Mouse (Mus musculus) layer of hippocampus, adult 11-12 months (tissue): ENCODE measurements around the gene Shroom3.
A peak's percentile ranks its signal among the peaks of the same experiment; 100 is the strongest.

ENCODE experiments used
- DNase-seq: peaks from one replicate; pipeline ENCODE4 v3.0.0; 2022; ENCODE audit warnings: low spot score

Shroom3 gene

DNA sequence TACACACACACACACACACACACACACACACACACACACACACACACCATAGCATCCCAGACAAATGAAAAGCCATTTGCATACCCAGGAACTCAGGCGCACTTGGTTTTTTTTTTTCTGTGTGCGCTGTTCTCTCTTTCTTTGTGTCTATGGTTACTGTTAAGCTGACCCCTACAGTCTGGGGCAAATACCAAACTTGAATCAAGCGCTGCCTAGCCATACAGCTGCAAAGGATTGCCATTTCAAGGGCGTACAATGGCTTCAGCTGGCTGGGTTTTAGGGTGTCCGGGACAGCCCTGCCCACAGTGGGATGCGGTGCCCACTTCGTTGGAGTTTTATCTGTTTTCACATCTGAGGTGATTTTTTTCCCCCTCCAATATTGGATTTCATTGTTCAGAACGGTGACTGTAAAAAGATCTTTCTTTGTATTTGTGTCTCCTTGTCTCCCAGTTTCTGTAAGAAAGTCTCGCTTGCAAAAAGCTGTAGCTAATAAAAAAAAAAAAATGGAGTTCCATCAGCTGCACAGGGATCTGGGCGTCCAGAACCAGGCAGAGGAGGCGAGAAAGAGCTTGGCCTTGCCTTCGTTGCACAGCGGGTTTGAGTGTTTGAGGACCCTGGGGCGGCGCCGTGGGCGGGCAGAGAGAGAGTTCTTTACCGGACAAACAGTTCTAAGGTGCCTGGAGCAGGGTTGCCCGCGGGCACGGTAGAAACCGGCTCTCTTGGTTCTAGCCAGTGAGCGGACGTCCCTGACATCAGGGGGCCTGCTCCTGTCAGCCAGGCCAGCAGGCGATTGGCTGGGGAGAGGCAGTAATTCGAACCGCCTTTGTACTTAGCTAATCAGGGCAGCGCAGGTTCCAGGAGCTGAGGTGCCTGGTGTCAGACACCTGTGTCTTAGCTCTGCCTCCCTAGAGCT, 125.5 kb downstream of the Shroom3 start:
- no peak for DNase-seq

DNA sequence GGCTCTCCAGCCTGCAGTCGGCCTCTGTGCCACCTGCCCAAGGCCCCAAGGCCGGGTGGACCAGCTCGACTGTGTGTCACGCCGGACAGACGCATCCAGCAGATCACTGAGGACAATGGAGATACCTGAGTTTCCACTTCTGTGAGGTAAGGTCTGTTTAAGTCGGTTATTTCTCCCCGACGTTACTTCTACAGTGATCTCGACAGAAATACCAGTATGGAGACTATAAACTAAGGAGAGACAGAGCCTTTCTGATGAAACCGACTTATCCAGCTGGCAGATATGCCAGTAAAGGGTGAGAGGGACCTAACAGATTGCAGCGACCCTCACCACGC, 126.1 kb downstream of the Shroom3 start:
- no peak for DNase-seq

DNA sequence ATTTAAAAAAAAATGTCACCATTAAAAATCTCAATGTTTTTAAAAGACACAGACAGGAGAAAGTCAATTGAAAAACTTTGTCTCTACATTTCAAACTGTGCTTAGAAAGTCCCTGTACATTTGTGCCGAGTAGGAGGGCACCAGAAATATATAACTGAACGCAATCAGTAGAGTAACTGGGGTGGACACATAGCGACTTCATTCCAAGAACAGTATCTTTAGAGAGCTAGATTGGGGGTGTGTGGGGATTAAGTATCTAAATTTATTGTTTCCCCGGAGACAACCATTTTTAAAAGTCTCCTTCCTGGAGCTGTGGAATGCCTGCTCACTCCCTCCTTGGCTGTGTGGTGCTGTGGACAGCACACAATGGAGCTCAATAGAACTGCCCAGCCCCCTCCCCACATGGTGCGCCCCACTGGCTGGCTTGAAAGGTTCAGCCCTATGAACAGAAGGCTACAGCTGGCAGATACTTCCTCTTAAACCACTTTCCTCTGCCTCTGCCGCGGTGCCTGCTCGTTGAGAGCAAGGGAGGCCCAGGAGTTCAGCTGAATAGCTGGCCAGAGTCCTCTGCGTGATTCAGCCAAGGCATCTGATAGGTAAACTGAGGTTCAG, 127.8 kb downstream of the Shroom3 start:
- peak; percentile 7 for DNase-seq

DNA sequence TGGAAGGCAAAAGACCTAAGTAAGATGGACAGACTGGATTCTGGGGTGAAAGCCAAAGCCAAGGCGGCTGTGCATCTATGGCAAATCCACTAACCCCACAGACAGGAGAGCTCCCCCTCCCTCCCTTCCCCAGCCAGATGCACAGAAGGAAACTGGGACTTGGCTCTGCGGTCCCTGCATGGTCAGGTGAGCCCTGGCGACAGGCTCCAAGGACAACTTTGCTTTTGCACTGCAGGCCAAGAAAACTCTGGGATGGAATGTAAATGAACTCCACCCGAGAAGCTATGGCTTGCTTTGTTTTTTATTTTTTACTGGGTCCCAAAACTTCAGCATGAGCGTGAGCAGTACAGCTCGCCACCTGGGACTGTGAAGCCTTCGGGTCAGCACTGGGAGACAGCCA, 128.5 kb downstream of the Shroom3 start:
- DNase-seq = no peak

DNA sequence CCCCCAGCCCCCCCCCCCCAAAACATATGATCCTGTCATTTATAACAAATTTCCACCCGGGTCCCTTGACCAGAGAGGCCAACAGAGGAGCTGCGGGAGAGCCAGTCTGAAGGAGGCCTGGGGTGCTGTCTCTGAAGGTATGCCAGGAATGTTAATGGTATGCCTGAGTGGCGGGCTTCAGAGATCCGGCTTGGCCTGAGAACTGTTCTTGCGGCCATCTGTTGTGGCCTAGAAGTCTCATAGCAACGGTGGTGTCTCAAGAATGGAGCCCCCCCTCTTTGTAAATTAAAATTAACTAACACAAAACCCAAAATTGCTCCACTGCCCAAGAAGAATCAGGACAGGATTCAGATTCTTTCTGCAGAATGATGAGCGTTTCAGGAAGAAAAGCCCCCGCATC, 129.7 kb downstream of the Shroom3 start:
- no peak for DNase-seq

DNA sequence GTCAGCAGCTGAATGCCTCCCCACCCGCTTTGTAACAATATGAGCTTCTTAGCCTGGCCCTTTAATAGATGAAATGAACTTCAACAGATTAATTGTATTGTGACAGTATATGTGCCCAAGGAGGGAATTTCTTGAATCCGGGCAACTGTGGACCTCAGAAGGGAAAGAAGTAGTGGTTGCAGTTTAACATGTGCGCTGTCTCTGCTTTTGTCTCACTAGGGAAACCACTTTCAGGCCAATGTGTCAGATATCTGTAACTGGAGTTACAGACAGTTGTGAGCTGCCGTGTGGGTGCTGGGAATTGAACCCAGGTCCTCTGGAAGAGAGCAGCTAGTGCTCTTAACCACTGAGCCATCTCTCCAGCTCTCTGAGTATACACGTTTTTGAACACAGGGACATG, 130.3 kb downstream of the Shroom3 start:
- no peak for DNase-seq

DNA sequence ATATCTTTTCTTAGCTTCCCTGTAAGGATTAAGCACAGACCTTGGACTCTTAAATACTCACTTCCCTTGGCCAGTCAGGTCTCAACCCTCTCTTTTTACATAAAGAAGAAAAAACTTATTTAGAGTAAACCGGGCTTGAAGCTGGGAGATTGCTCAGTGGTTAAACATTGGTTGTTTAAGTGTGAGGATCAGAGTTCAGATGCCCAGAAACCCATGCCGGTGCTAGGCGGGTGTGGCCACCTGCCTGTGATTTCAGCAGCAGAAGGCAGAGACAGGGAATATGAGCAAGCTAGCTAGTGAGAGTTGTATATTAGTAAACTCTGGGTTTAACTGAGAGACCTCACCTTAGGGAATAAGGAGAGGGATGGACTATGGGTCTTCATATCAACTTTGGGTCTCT, 131.4 kb downstream of the Shroom3 start:
- no peak for DNase-seq

DNA sequence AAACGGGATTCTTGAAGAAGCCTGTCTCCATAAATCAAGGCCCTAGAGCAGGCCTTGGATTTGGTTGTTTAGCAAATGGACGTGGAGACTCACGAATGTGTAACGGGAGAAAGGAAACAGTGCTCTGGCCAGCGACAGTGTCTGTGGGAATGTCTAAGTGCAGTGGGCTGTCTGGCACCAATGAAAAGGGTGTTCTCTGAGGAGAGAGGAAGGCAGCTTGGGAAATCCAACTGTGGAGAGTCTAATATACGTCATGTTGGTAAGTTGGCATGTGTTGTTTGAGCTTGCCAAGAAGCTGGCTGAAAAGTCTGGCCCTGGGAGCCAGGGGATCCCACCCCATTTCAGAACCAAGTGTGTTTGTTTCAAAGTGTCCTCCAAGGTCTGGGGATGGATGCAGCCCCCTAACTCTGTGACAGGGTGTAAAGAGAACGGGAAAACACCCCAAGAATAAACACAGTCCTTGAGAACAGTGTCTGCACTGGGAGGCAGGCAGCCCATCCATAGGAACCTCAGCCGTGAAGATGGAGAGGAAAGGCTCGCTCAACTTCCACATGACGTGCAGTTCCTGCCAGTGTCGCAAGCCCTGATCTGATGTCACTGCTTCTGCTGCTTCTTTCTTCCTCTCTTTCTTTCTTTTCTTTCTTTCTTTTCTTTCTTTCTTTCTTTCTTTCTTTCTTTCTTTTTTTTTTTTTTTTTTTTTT, 134.0 kb downstream of the Shroom3 start:
- no peak for DNase-seq

DNA sequence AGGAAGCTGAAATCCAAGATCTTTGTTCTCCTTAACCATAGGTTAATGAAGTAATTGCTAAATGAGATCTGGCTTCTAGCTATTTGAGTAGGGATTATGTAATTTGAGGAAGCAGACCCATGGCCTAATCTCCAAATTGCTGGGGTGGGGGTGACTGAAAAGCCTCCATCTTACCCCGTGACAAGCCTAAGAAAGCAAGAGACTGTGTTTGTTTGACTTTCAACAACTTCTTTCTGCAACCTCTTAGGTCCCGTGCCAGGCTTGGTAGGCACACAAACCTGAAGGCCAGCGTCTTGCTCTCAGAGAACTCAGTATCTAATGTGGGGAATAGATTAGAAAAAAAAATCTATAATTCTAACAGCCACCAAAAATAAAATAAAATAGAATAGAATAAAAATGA, 138.1 kb downstream of the Shroom3 start:
- no peak for DNase-seq

DNA sequence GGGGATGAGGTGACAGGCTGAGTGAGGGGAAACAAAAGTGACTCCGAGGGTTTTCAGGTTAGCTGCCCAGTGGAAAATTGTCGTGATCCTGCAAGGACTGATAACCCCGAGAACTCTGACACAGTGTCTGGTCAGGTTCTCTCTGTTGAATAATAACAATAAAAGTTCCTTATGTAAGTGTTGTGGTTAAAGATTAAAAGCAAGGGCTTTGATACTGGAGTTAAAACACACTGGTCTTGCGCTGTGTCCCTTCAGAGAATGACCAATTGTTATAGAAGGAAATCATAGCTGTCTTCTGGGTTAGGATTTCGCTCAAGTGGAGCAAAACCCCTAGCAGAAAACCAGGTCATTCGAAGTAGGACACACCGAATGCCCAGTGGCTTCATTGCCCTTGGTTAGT, 140.3 kb downstream of the Shroom3 start:
- no peak for DNase-seq

DNA sequence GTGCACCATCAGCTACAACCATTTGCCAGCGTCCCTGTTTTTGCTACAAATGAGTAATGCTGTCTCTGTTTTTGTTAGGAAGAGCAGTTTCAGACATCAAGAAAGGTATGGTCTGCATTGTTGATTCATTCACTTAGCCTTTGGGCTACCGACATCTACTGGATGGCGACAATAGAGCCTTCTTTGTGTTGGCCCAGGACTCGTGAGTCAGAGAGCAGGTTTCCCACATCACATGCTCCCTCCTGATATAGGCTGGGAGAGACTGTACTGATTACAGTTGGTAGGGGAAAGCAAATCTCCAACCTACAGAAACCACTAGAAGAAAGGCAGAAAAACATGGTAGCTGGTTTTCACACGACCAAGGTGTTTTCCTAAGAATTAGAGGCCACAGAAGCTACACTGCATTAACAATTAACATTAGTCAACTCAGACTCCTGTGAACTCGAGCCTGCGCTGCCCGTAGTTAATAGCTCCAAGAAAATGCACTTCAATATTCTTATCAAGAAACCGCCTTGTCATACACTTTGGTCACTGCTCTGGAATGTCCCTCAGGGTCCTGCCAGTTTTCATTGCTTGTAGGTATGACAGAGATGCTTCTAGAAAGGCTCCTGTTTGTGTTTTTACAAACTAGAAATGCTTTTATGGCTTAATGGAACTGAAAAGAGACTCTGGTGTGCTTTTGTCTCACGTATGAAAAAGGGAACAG, 141.2 kb downstream of the Shroom3 start:
- DNase-seq = no peak

DNA sequence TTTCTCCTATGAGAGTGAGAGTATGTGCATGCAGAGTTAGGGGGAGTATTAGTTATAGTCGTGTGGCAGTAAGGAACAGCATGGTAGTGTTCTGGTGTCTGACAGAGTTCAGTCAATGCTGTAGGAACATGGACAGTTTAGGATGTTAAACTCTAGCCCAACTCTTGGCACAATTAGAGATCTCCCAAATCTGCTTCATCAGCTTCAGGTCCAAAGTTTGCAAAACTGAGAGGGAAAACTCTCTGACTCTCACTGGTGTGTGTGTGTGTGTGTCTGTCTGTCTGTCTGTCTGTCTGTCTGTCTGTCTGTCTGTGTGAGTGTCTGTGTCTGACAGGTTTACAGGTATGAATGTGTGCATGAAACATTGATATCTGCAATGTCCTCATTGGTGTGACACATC, 147.2 kb downstream of the Shroom3 start:
- no peak for DNase-seq

DNA sequence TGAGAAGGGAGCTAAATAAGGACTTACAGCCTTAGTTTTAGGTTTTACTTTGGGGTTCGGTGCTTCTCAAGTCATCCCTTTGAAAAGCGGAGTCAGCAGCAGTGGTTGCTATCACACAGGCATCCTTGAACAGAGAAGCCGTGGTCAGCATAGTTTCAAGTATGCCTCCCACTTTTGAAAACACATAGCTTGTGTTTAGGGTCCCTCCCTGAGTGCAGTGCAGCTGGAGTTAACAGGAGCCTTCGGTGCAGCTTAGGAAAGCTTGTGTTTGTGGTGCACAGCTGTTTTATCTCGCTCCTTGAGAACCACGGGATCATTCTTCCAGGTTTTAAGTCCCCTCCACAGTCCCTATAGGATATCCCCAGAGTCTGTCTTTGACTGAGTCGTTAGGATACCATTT, 151.3 kb downstream of the Shroom3 start:
- no peak for DNase-seq

DNA sequence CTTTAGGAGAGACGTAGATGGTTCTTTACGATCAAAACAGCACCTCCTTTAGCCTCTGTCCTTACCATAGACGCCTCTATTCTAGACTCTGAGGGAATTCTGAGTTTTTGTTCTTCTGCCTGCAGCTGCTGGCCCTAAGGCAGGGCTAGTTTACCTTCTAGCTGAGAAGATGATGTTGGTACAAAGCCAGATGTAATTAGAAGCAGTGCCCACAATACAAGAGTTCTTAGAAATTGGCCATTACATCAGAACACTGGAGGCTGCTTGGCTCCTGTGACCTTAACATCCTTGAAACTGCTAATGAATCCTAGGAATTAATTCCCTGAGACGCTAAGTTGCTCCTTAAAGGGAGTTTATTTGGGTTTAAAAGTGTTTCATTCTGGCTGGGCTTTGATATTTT, 154.1 kb downstream of the Shroom3 start:
- no peak for DNase-seq

DNA sequence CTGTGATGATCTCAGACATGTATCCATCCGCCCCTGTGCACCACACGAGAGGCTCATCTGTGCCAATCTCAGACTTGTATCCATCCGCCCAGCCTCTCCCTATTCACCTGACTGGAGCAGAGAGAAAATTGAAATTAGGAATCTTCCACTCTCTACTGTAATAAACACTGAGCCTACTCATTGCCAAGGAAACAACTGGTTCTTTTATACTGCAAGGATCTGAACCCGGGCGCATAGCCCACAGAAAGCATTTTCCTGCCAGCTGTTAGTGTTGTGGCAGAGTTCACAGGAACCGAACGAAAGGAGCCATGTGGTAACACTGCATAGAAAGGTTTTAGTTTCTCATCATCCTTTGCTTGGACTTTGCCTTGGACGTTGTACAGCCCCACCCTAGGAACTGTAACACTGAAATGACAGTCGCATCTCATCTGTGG, 155.1 kb downstream of the Shroom3 start:
- no peak for DNase-seq

DNA sequence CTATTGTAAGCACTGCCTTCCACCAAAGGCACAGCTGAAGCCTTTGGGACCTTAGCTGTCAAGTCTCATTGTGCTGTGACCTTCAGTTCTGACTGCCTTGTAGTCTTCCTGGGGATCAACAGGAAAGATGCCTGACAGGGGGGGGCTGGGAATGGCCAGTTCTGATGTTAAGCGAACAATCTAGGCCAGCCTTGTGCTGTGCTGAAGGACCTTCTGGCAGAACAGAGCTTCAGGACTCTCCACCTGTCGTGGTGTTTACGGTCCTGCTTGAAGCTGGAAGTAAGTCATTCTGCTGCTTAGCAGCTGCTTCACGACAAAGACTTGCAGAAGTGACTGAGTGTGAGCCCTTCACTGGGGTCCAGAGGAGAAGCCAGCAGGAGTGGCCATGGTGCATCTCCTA, 156.1 kb downstream of the Shroom3 start:
- DNase-seq = no peak

DNA sequence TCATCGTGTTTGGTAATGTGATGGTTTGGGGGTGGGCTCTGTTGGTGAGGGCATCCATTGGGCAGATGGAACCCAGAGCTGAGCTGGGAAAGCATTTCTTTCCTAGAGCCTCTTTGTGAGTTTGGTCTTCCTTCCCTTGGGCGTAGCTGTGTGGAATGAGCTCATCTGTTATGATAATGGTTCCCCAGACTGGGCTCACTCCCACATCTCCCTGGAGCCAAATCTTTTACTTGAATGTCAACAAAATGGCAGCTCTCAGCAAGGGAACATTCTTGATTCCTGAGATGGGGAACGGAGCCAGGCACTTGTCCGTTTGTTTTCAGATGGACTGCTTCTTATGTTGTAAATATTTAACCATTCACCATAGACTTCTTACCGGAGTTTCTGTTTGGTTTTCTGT, 158.2 kb downstream of the Shroom3 start:
- peak; percentile 9 for DNase-seq

DNA sequence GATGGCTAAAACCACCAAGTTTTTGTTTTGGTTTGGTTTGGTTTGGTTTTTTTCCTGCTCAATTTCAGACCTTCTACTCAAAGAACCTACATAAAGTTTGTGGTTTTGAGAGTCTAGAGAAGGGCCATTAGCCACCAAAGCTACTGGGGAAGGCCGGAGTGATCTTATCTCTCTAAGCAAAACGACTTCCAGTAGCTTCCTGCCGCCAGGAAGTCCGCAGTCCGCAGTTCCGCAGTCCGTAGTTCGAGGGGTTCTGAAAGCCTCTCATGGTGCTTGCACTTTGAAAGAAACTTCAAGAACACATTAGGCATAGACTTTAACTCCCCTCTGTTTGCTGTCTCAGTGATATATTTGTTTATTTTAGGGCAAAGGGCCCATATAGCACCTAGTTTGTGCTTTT, 159.2 kb downstream of the Shroom3 start:
- DNase-seq = no peak

DNA sequence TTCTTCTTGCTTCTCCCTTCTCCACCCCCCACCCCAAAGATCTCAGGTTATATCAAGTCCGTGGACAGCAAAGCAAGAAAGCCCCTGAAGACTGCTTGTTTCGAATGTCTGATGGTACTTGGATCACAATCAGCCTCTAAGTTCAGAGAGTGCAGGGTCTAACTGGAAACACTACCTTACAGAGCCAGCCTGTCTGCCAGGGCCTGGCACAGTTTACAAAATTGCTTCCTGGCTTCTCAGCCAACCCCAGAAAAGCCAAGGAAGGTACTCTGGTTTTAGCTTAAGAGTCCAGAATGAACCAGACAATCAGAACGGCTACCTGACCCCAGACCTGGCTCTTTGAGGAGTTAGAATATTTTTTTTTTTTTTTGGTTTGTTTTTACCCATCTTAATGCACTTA, 159.6 kb downstream of the Shroom3 start:
- DNase-seq = no peak

DNA sequence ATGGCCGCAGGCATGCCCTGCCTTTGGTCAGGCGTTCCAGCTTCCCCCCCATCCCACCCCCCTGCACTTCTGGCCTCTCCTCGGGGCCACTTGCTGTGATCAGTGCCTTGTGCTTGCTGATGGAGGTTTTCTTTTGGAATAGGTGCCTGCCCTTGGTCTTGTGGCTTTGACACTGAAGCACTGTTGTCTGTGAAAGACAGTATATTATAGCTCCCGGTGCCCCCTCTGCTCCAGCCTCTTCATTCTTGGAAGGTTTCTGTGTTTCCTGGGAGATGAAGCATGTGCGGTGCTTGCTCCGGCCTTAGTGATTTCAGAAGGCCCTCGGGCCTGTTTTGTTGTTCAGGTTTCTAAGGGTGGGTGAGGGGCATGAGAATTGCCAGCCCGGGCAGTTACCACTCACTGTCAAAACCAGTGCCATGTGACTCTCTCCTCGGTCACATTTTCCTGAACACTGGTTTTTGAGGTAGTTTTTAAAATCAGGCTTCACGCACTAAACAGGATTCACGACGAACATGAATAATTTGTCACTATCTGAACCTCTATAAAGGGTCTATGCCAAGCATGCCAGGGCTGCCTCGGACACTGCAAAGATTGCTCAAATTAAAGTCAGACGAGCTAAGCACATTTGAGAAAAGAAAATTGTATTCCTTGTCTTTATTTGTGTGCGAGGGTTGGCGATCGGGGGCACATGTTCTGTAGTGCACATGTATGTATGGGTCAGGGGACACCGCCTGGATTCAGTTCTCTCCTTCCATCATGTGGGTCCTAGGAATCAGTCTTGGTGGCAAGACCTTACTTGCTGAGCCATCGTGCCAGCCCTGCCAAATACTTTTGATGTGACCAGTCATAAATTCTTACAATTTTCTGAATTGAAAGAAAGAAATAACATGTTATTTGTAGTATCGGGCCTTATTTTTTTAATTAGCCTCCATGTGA, 160.9 kb downstream of the Shroom3 start:
- DNase-seq = no peak

DNA sequence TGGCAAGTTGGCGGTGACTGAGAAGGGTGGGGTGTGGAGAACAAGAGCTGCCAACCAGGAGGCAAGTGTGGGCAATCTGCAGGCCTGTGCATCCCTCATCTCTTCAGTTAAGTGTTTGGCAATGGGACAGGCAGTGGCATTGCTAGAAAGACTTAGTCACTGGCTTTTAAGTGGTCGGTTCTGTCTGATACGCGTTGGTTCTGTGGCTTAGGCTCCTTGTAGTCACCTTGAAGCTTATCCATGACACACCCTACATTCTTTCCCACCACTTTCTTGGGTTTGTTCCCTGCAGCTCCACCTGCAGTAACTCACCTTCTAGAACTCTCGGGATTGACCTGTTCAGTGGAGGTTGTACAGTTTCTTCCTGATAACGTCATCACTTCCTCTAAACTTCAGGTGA, 166.5 kb downstream of the Shroom3 start:
- no peak for DNase-seq
